Mouse (Mus musculus) left cerebral cortex, postnatal 36 days (tissue): Measurements from ENCODE around the gene Krtap29-1. TPM values are rescaled to one million over a fixed set of nuclear protein-coding genes. Genes with fewer than 3 reads are reported as not detected.
A peak's percentile ranks its signal among the peaks of the same experiment; 100 is the strongest.

Source experiments
- DNase-seq, 2 experiments: peaks; one replicate each; pipeline ENCODE4 v3.0.0; 2021 to 2022; ENCODE audit warnings: low spot score in 2 of 2, mixed read lengths in 1 of 2
- intact Hi-C: fragments of 180-260 bp; cut with DNase I; formaldehyde crosslinking; loops from one replicate; pipeline ENCODE4 v1.15.1; 2025
- total RNA-seq, 2 experiments: library from RNA; stranded (reverse); gene quantifications; 2 replicates each; pipeline ENCODE4 v1.2.3; 2021

Krtap29-1 gene
- not detected for total RNA-seq

DNA sequence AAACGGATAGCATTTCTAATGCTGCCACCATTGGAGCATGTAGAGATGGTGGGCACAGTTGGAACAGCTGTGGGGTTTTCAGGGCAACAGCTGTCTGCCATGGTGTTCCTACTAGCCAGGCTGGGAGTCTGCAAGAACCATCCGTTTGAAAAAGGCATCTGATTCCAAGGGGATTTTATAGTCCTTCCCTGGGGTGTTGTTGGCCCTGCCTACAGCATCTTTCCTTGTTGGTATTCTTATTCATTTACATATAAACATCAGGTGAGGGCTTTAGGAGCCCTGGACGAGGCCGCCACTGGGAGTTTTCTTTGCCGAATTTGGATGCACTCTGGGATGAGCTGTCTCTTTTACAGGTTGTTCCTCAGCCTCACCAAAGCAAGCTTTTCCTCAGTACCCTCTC, at the start of gene Krtap29-1:
TSS of gene Krtap29-1 (minus strand) at position 101 of the 400 bp plus-strand sequence.
- no peak for DNase-seq
- intact Hi-C loops = no loop called here

GRCm38 (mm10) chr11:100021438-100021837, 42.6 kb upstream of the Krtap29-1 start:
- DNase-seq = peak in 1 of 2 experiments; percentile 9
- intact Hi-C loops = no loop called here

DNA sequence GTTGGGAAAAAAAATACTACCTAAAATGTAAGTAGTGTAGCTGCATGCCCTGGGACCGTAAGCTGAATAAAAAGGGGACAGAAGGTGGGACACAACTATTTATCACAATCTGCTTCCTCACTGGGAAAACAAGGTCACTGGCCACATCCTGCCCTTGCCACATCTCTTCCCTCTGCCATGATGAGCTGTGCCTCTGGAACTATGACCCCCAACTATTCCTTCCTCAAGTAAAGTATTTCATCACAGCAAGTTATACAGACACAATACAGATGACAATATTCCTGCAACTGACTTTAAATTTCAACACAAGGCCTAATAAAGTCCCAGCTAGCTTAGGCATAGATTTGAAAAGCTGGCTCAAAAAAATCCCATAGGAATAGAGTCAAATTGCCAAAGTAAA, 40.6 kb upstream of the Krtap29-1 start:
- DNase-seq = no peak
- intact Hi-C loops = no loop called here

- DNase-seq = no peak
- intact Hi-C loops = no loop called here
Measured at GRCm38 (mm10) chr11:100016112-100016511, 37.3 kb upstream of the Krtap29-1 start, which contains the start of gene Krt33a. TSS of gene Krt33a (minus strand) at chr11:100016212.

- no peak for DNase-seq
- intact Hi-C loops = no loop called here
Measured at GRCm38 (mm10) chr11:100013691-100014171, 34.9 kb upstream of the Krtap29-1 start.

DNA sequence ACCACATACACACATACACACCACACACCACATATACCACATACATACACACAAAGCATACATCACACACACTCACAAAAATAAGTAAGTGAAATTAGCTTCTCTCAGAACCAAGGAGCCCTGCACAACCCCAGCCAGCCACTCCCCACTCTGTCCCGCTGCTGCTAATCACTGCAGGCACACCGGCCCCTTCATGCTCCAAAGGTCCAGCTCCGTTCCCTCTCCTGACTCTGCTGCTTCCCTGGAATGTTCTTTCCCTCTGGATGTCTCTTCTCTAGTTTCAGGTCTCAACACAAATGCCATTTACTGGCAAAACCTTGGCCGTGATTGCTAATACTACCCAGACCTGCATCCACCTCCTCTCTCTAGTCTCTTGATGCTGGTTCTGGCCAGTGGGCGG, 31.8 kb upstream of the Krtap29-1 start:
- DNase-seq = no peak
- intact Hi-C loops = no loop called here

- peak in 1 of 2 experiments; percentile 38 for DNase-seq
- intact Hi-C loops = loop anchor here (10.0 kb wide), 2 partner anchors 276 to 624 kb away; partner anchors contain the start of gene Krt10
Measured at GRCm38 (mm10) chr11:100008336-100008735, 29.5 kb upstream of the Krtap29-1 start.

DNA sequence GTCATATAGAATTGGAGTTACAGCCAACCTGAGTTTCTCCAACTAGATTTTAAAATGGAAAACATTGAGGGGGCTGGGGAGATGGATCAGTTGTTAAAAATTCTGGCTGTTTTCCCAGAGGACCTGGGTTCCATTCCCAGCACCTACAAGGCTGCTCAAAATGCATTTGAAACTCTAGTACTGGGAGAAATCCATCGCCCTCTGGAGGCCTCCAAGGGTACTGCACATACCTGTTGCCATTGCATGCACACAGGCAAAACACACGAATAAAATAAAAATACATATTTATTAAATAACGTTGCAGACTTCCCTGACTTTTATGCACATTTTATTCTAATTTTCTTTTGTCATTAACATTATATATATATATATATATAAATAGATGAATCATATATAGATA, 27.8 kb upstream of the Krtap29-1 start:
- intact Hi-C loops = loop anchor here (10.0 kb wide), 2 partner anchors 278 to 622 kb away; partner anchors contain the start of gene Krt10
- no peak for DNase-seq

- intact Hi-C loops = loop anchor here (2.0 to 10.0 kb wide), 3 partner anchors 279 to 621 kb away; partner anchors contain the start of gene Krt10
Measured at GRCm38 (mm10) chr11:100005905-100006304, 27.1 kb upstream of the Krtap29-1 start.

GRCm38 (mm10) chr11:100004846-100005245, 26.0 kb upstream of the Krtap29-1 start:
- intact Hi-C loops = loop anchor here (2.0 to 10.0 kb wide), 3 partner anchors 280 to 620 kb away; partner anchors contain the start of gene Krt10
- peak; percentile 34 to 60 for DNase-seq

More at GRCm38 (mm10) chr11:100005905-100006304, 27.1 kb upstream of the Krtap29-1 start:
- no peak for DNase-seq

DNA sequence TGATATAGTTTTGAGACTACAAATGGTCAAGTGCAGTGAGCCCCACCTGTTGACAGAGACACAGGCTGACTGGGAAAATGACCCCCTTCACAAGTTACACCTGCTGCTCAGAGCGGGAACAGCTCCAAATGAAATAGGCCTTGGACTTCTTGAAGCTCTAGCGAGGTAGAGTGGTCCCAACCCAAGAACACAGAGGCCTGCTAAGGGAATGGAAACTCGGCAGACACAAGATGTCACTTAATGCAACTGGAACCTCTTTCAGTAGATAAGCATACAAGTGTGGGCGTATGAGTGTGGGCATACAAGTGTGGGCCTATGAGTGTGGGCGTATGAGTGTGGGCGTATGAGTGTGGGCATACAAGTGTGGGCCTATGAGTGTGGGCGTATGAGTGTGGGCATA, 20.2 kb upstream of the Krtap29-1 start:
- intact Hi-C loops = no loop called here
- DNase-seq = no peak

DNA sequence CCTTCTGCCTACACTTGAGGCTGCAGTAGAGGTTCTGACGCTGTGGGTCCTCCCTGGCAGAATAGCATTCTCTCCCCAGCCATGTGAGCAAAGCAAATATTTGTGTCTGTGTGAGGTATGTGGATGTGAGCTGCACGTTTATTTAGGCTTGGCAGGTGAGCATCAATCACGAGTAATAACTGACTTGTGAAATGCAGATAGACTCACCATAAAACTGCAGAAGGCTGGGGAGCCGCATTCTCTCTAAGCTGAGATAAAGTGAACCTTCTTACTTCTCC, 15.5 kb upstream of the Krtap29-1 start:
- no peak for DNase-seq
- intact Hi-C loops = no loop called here

- intact Hi-C loops = no loop called here
- DNase-seq = no peak
Measured at GRCm38 (mm10) chr11:99993620-99994383, 14.9 kb upstream of the Krtap29-1 start, which contains the start of gene Krtap17-1. TSS of gene Krtap17-1 (minus strand) at chr11:99993994.

- DNase-seq = no peak
- intact Hi-C loops = no loop called here
Measured at GRCm38 (mm10) chr11:99990571-99990970, 11.7 kb upstream of the Krtap29-1 start.

GRCm38 (mm10) chr11:99989881-99990405, 11.1 kb upstream of the Krtap29-1 start:
- DNase-seq = no peak
- intact Hi-C loops = no loop called here

DNA sequence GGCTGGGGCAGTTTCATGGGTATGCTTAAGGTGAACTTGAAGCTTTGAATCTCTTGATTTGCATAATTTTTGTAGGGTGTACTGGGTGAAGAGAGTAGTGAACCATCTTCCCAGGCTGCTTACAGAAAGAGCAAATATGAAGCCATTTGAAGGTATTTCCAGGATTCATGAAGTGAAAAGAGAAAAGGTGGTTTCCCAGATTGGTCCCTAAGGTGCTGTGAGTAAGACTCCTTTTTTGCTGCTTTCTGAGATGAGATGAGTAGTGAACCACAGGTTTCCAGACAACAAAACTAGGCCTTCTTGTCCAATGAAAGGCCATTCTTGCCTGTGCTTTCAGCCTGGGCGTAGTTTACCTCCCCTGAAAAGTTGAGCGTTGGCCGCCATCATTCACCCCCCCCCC, 9.7 kb upstream of the Krtap29-1 start:
- intact Hi-C loops = no loop called here

DNA sequence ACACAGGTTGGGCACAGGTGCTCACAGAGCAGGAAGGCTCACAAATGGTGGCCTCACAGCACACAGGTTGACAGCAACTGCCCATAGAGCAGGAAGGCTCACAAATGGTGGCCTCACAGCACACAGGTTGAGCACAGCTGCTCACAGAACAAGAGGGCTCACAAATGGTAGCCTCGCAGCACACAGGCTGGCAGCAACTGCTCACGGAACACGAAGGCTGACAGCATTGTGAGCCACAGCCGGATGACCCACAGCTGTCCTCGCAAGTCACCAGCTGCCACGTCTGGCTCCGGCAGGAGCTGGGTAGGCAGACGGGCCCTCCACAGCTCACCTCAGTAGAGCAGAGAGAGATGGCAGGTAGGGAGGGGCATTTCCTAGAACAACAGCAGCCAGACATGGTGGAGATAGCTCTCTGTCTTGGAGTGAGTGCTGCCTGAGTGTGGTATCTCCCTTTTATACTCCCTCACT, 7.4 kb upstream of the Krtap29-1 start, which contains the start of gene Krtap16-1:
TSS of gene Krtap16-1 (minus strand) at position 418 of the 468 bp plus-strand sequence.
- intact Hi-C loops = no loop called here
- no peak for DNase-seq

More for the DNA sequence above, 9.7 kb upstream of the Krtap29-1 start:
- no peak for DNase-seq

DNA sequence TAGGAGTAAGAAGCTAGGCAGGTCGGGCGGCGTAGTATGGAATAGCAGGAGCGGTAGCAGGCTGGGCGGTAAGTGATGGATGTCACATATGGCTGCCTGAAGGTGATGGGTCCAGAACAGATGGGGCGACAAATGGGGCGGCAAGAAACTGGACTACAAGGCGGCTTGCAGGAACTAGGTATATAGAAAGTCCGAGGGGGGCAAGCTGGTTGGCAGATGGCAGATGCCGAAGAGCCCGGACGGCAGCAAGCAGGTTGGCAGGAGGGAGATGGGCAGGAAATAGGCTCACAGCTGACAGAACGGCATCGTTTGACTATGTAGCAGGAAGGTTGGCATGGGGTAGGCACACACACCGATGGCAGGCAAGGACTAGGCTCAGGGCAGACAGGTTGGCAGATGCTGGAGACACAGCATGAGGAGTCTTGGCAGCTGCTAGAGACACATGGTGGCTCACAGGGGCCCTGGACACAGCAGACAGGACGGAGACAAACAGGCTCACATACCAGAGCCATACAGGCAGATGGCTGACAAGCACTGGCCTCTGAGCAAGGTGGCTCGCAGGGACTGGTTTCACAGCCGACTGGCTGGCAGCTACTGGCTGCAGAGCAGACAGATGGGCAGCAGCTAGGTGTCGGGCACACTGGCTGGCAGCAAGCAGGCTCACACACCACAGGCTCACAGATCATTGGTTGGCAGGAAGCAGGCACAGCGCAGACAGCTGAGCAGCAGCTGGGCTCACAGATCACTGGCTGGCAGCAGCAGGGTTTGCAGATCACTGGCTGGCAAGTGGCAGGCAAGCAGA, 6.6 kb upstream of the Krtap29-1 start:
- peak; percentile 54 to 55 for DNase-seq
- intact Hi-C loops = no loop called here

GRCm38 (mm10) chr11:99983442-99983841, 4.6 kb upstream of the Krtap29-1 start:
- DNase-seq = no peak
- intact Hi-C loops = no loop called here

- DNase-seq = no peak
- intact Hi-C loops = no loop called here
Measured at GRCm38 (mm10) chr11:99982731-99983130, 3.9 kb upstream of the Krtap29-1 start.
